Mouse (Mus musculus) gastrocnemius, adult 18-20 months (tissue): Measurements from ENCODE around the gene 2210011C24Rik. TPM values are rescaled to one million over a fixed set of nuclear protein-coding genes. Genes with fewer than 3 reads are reported as not detected.

Experiments used
- DNase-seq: peaks from one replicate; pipeline ENCODE4 v3.0.0; 2021; ENCODE audit warnings: low spot score
- long read RNA-seq, 2 experiments: library from polyadenylated mRNA; stranded (forward); transcript quantifications; one replicate each; pipeline ENCODE4 v2.0.0; 2021
- total RNA-seq, 2 experiments: library from RNA; stranded (reverse); gene quantifications; 2 replicates each; pipeline ENCODE4 v1.2.3; 2021

The 2210011C24Rik gene
- 1 to 10 TPM; 2.0 to 2.4 TPM for total RNA-seq
- long read RNA-seq, experiment 1, partial matches to known transcripts: 0 of 3 reads
- long read RNA-seq, experiment 1, other reads (novel, unspliced or antisense): 2 of 3 reads
- long read RNA-seq, experiment 2, partial matches to known transcripts: 0 of 3 reads
- long read RNA-seq, experiment 2, other reads (novel, unspliced or antisense): 2 of 3 reads

GRCm38 (mm10) chr8:84011705-84012498 is at the start of gene 2210011C24Rik:
Gene 2210011C24Rik (minus strand): TSS chr8:84012171.
- no peak for DNase-seq

- no peak for DNase-seq
Measured at GRCm38 (mm10) chr8:84060245-84060644, 48.3 kb upstream of the 2210011C24Rik start.

- no peak for DNase-seq
Measured at GRCm38 (mm10) chr8:84059226-84059625, 47.3 kb upstream of the 2210011C24Rik start.

- DNase-seq: no peak
Measured at GRCm38 (mm10) chr8:84057827-84058226, 45.9 kb upstream of the 2210011C24Rik start.

GRCm38 (mm10) chr8:84053229-84053628 is 41.3 kb upstream of the 2210011C24Rik start:
- DNase-seq: no peak

GRCm38 (mm10) chr8:84052746-84053145 is 40.8 kb upstream of the 2210011C24Rik start:
- no peak for DNase-seq

GRCm38 (mm10) chr8:84048171-84048570 is 36.2 kb upstream of the 2210011C24Rik start:
- DNase-seq: no peak

- DNase-seq: no peak
Measured at GRCm38 (mm10) chr8:84046505-84046904, 34.5 kb upstream of the 2210011C24Rik start.

- no peak for DNase-seq
Measured at GRCm38 (mm10) chr8:84044900-84045299, 32.9 kb upstream of the 2210011C24Rik start, which contains the start of gene Rln3. Gene Rln3 (minus strand): TSS chr8:84045000.

GRCm38 (mm10) chr8:84044103-84044502 is 32.1 kb upstream of the 2210011C24Rik start:
- DNase-seq: no peak

- no peak for DNase-seq
Measured at GRCm38 (mm10) chr8:84042948-84043342, 31.0 kb upstream of the 2210011C24Rik start.

- peak; percentile 73 for DNase-seq
Measured at GRCm38 (mm10) chr8:84042066-84042947, 30.3 kb upstream of the 2210011C24Rik start, which contains the start of gene Il27ra. Gene Il27ra (minus strand): TSS chr8:84042589.

- DNase-seq: peak; percentile 77
Measured at GRCm38 (mm10) chr8:84039050-84039449, 27.1 kb upstream of the 2210011C24Rik start.

- peak; percentile 47 for DNase-seq
Measured at GRCm38 (mm10) chr8:84038015-84038414, 26.0 kb upstream of the 2210011C24Rik start.

GRCm38 (mm10) chr8:84032777-84033176 is 20.8 kb upstream of the 2210011C24Rik start:
- DNase-seq: no peak

- no peak for DNase-seq
Measured at GRCm38 (mm10) chr8:84029272-84029671, 17.3 kb upstream of the 2210011C24Rik start.

GRCm38 (mm10) chr8:84027449-84027848 is 15.5 kb upstream of the 2210011C24Rik start:
- no peak for DNase-seq

- no peak for DNase-seq
Measured at GRCm38 (mm10) chr8:84025863-84026262, 13.9 kb upstream of the 2210011C24Rik start.

- peak; percentile 51 for DNase-seq
Measured at GRCm38 (mm10) chr8:84024171-84024570, 12.2 kb upstream of the 2210011C24Rik start.

- no peak for DNase-seq
Measured at GRCm38 (mm10) chr8:84023631-84024030, 11.7 kb upstream of the 2210011C24Rik start.

- peak; percentile 86 for DNase-seq
Measured at GRCm38 (mm10) chr8:84023085-84023484, 11.1 kb upstream of the 2210011C24Rik start.

- no peak for DNase-seq
Measured at GRCm38 (mm10) chr8:84021569-84021968, 9.6 kb upstream of the 2210011C24Rik start.
